Mouse (Mus musculus): Measurements from ENCODE around the gene Gm10037. TPM values are rescaled to one million over a fixed set of nuclear protein-coding genes. Genes with fewer than 3 reads are reported as not detected.

Gm10037 gene
- polyA plus RNA-seq, 2 experiments, result 3.0 to 5.0 TPM

DNA sequence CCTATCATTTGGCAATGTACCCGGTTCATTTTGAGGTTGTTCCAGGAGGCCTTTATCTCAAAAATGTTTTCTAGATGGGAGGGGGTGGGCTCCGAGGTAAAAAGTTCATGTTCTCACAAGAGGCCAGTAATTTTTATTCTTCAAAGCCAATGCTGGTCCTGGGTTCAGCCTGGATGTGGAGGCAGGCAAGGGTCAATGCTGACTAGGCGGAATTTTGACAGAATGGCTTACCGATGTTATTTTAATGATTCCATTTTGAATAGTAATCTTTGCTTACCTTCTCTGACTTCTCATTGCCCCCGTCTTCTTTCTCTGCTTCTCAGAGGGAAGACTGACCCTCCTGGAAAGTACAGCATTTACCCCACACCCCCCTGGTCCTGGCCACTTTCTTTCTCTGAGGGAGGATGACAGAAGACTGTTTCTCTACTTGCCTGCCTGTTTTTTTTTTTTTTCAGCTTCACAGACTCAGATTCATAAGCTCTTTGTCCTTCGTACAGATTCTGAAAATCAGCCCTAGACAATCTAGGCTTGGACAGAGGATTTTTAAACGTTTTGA lies 45.9 kb downstream of the Gm10037 start:
- no peak overlapping the region for H3K9ac ChIP-seq (ENCODE audit: low read depth, low read length, severe bottlenecking)
- H3K36me3 ChIP-seq (ENCODE audit: control insufficient read depth, insufficient read depth, low read length), result no peaks in the 10 kb centered on the region
- no peaks in the 10 kb centered on the region for H3K9me3 ChIP-seq (ENCODE audit: control insufficient read depth, low read length)
- DNase-seq (ENCODE audit: low spot score), result no peak
- ATAC-seq (ENCODE audit: low FRiP score, low read depth), result no peak
- H3K4me3 ChIP-seq (replicated peaks; ENCODE audit: low read length), result no peak overlapping the region
- no peaks in the 10 kb centered on the region for H3K27me3 ChIP-seq (ENCODE audit: control insufficient read depth, insufficient read depth, low read length)
- no peaks in the 10 kb centered on the region for H3K4me1 ChIP-seq (ENCODE audit: control insufficient read depth, insufficient read depth, low read length)
- H3K27ac ChIP-seq (replicated peaks; ENCODE audit: low read depth, low read length), result no peak overlapping the region
- no peak for TF ChIP-seq POLR2A (IDR thresholded peaks at IDR 0.05; ENCODE audit: borderline replicate concordance, extremely low read depth, insufficient read depth, insufficient read length)
- H3K4me2 ChIP-seq (replicated peaks; ENCODE audit: low read depth, low read length, severe bottlenecking), result no peak overlapping the region
- 72% methylated on average over 6 of the region's 7 CpGs for WGBS

DNA sequence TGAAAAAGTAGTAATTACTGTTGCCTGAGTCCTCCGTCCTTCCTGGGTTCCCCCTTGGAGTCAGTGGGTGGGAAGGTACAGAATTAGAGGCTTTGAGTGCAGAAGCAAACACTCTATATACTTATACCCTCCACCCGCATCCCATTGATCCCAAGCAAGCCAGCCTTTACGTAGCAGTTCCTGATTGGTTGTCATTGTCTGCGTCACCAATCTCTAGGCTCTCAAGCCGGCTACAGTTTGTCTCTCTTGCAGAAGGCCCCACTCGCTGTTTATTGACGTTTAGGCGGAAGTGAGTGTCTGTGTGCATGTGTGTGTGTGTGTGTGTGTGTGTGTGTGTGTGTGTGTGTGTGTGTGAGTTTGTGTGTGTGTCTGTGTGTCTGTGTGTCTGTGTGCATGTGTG lies 53.1 kb downstream of the Gm10037 start:
- 89% methylated on average over 8 of the region's 8 CpGs for WGBS
- Histone ChIP-seq H3K27me3 (ENCODE audit: control insufficient read depth, insufficient read depth, low read length) (no peaks in the 10 kb centered on the region), H3K27ac (replicated peaks; ENCODE audit: low read depth, low read length) (no peak overlapping the region), H3K9ac (ENCODE audit: low read depth, low read length, severe bottlenecking) (no peak overlapping the region), H3K36me3 (ENCODE audit: control insufficient read depth, insufficient read depth, low read length) (no peaks in the 10 kb centered on the region), H3K4me2 (replicated peaks; ENCODE audit: low read depth, low read length, severe bottlenecking) (no peak overlapping the region), H3K9me3 (ENCODE audit: control insufficient read depth, low read length) (no peaks in the 10 kb centered on the region; the same call in 1 of the 2 replicates), H3K4me3 (replicated peaks; ENCODE audit: low read length) (no peak overlapping the region), H3K4me1 (ENCODE audit: control insufficient read depth, insufficient read depth, low read length) (no peaks in the 10 kb centered on the region)
- ATAC-seq (ENCODE audit: low FRiP score, low read depth), result no peak
- no peak for DNase-seq (ENCODE audit: low spot score)
- no peak for TF ChIP-seq POLR2A (IDR thresholded peaks at IDR 0.05; ENCODE audit: borderline replicate concordance, extremely low read depth, insufficient read depth, insufficient read length)

Other genes starting within 250 kb of the Gm10037 start
- gene Zfp729b, start 221.4 kb upstream of the Gm10037 start, polyA plus RNA-seq (2012; rRNA removed), result 2.1 and 3.0 TPM in 2 replicates
- 5.2 and 6.1 TPM in 2 replicates for gene Zfp729b, start 221.4 kb upstream of the Gm10037 start, polyA plus RNA-seq (2014; fragmentation: Nextera tagmentation; extraction: Ambion mirVana)
- not detected in 2 replicates for gene Gm49345, start 193.3 kb upstream of the Gm10037 start, polyA plus RNA-seq (2012; rRNA removed)
- gene Gm49345, start 193.3 kb upstream of the Gm10037 start, polyA plus RNA-seq (2014; fragmentation: Nextera tagmentation; extraction: Ambion mirVana), result not detected in 2 replicates
- 2.9 and 3.5 TPM in 2 replicates for gene Zfp729a, start 193.3 kb upstream of the Gm10037 start, polyA plus RNA-seq (2012; rRNA removed)
- gene Zfp729a, start 193.3 kb upstream of the Gm10037 start, polyA plus RNA-seq (2014; fragmentation: Nextera tagmentation; extraction: Ambion mirVana), result 5.1 and 5.4 TPM in 2 replicates
- gene Zfp738, start 144.0 kb upstream of the Gm10037 start, polyA plus RNA-seq (2012; rRNA removed), result 9.8 and 10.3 TPM in 2 replicates
- 11.5 and 11.8 TPM in 2 replicates for gene Zfp738, start 144.0 kb upstream of the Gm10037 start, polyA plus RNA-seq (2014; fragmentation: Nextera tagmentation; extraction: Ambion mirVana)
- 3.9 and 6.1 TPM in 2 replicates for gene Zfp65, start 101.9 kb upstream of the Gm10037 start, polyA plus RNA-seq (2012; rRNA removed)
- gene Zfp65, start 101.9 kb upstream of the Gm10037 start, polyA plus RNA-seq (2014; fragmentation: Nextera tagmentation; extraction: Ambion mirVana), result 2.8 and 3.1 TPM in 2 replicates
- 2.9 and 3.8 TPM in 2 replicates for gene Zfp85, start 75.9 kb upstream of the Gm10037 start, polyA plus RNA-seq (2012; rRNA removed)
- 3.8 and 6.3 TPM in 2 replicates for gene Zfp85, start 75.9 kb upstream of the Gm10037 start, polyA plus RNA-seq (2014; fragmentation: Nextera tagmentation; extraction: Ambion mirVana)
- gene Zfp493, start 51.4 kb upstream of the Gm10037 start, polyA plus RNA-seq (2012; rRNA removed), result 2.5 and 2.6 TPM in 2 replicates
- 2.2 and 2.5 TPM in 2 replicates for gene Zfp493, start 51.4 kb upstream of the Gm10037 start, polyA plus RNA-seq (2014; fragmentation: Nextera tagmentation; extraction: Ambion mirVana)
- 3.4 and 4.1 TPM in 2 replicates for gene Zfp273, start 17.4 kb upstream of the Gm10037 start, polyA plus RNA-seq (2012; rRNA removed)
- gene Zfp273, start 17.4 kb upstream of the Gm10037 start, polyA plus RNA-seq (2014; fragmentation: Nextera tagmentation; extraction: Ambion mirVana), result 6.9 and 7.6 TPM in 2 replicates
- not detected in 2 replicates for gene BC048507, start 32.2 kb downstream of the Gm10037 start, polyA plus RNA-seq (2012; rRNA removed)
- gene BC048507, start 32.2 kb downstream of the Gm10037 start, polyA plus RNA-seq (2014; fragmentation: Nextera tagmentation; extraction: Ambion mirVana), result not detected in 2 replicates

All from limb, embryonic 14.5 days (tissue).